Mouse (Mus musculus): ENCODE results near the gene Ccdc9b. TPM values are rescaled to one million over a fixed set of nuclear protein-coding genes. Genes with fewer than 3 reads are reported as not detected.

Ccdc9b gene
- polyA plus RNA-seq, 1 experiment from 2014 or later = 1.6 TPM

GRCm38 (mm10) chr2:118714230-118714629 lies 48.2 kb downstream of the Ccdc9b start:
- no peak overlapping the region for H3K9ac ChIP-seq (ENCODE audit: low read depth, low read length)
- no peak overlapping the region for H3K4me3 ChIP-seq (ENCODE audit: low read depth, low read length)
- H3K9me3 ChIP-seq (replicated peaks; ENCODE audit: control insufficient read depth, low read length, poor library complexity, severe bottlenecking) = no peaks in the 10 kb centered on the region
- 29% methylated on average over 4 of the region's 4 CpGs for WGBS
- H3K27ac ChIP-seq (ENCODE audit: low read length) = peak overlapping the region; percentile 31; the same call in 1 of the 2 replicates
- H3K4me2 ChIP-seq (ENCODE audit: low read length) = 0 out of 2 replicates have a peak overlapping the region, but pooled peaks have one; percentile 19
- no peaks in the 10 kb centered on the region for H3K36me3 ChIP-seq (ENCODE audit: control insufficient read depth, insufficient read depth, low read length)
- peak; percentile 69 for ATAC-seq
- peaks cover 18% of the 10 kb centered on the region for H3K4me1 ChIP-seq (ENCODE audit: control insufficient read depth, insufficient read depth, low read length)
- peaks cover 32% of the 10 kb centered on the region for H3K27me3 ChIP-seq (ENCODE audit: control insufficient read depth, insufficient read depth, low read depth, low read length)

- Histone ChIP-seq H3K9ac (ENCODE audit: low read depth, low read length) (no peak overlapping the region), H3K4me1 (ENCODE audit: control insufficient read depth, insufficient read depth, low read length) (peaks cover 18% of the 10 kb centered on the region), H3K27ac (ENCODE audit: low read length) (no peak overlapping the region), H3K27me3 (ENCODE audit: control insufficient read depth, insufficient read depth, low read depth, low read length) (peaks cover 37% of the 10 kb centered on the region), H3K4me3 (ENCODE audit: low read depth, low read length) (no peak overlapping the region), H3K4me2 (ENCODE audit: low read length) (no peak overlapping the region), H3K36me3 (ENCODE audit: control insufficient read depth, insufficient read depth, low read length) (no peaks in the 10 kb centered on the region), H3K9me3 (replicated peaks; ENCODE audit: control insufficient read depth, low read length, poor library complexity, severe bottlenecking) (no peaks in the 10 kb centered on the region)
- WGBS = 93% methylated on average over 6 of the region's 6 CpGs
- ATAC-seq = no peak
Measured at GRCm38 (mm10) chr2:118713631-118714030, 48.8 kb downstream of the Ccdc9b start.

- Histone ChIP-seq H3K4me3 (ENCODE audit: low read depth, low read length) (peak overlapping the region; percentile 42), H3K9ac (ENCODE audit: low read depth, low read length) (peak overlapping the region; percentile 59), H3K4me2 (ENCODE audit: low read length) (peak overlapping the region; percentile 89), H3K27ac (ENCODE audit: low read length) (no peak overlapping the region; the same call in 1 of the 2 replicates), H3K27me3 (ENCODE audit: control insufficient read depth, insufficient read depth, low read depth, low read length) (peaks cover 60% of the 10 kb centered on the region), H3K4me1 (ENCODE audit: control insufficient read depth, insufficient read depth, low read length) (peaks cover 20% of the 10 kb centered on the region), H3K9me3 (replicated peaks; ENCODE audit: control insufficient read depth, low read length, poor library complexity, severe bottlenecking) (no peaks in the 10 kb centered on the region), H3K36me3 (ENCODE audit: control insufficient read depth, insufficient read depth, low read length) (no peaks in the 10 kb centered on the region)
- WGBS = under 1% methylated on average over 36 of the region's 36 CpGs
- ATAC-seq = peak; percentile 73
Measured at GRCm38 (mm10) chr2:118711038-118711494, 51.4 kb downstream of the Ccdc9b start.

- 51% methylated on average over 4 of the region's 4 CpGs for WGBS
Measured at GRCm38 (mm10) chr2:118709655-118710221, 52.7 kb downstream of the Ccdc9b start.

GRCm38 (mm10) chr2:118708472-118708871 lies 54.0 kb downstream of the Ccdc9b start:
- ATAC-seq = no peak
- H3K4me1 ChIP-seq (ENCODE audit: control insufficient read depth, insufficient read depth, low read length) = peaks cover 22% of the 10 kb centered on the region
- peaks cover 86% of the 10 kb centered on the region for H3K27me3 ChIP-seq (ENCODE audit: control insufficient read depth, insufficient read depth, low read depth, low read length)
- H3K4me3 ChIP-seq (ENCODE audit: low read depth, low read length) = no peak overlapping the region
- WGBS = 79% methylated on average over 4 of the region's 4 CpGs
- no peak overlapping the region for H3K9ac ChIP-seq (ENCODE audit: low read depth, low read length)
- H3K36me3 ChIP-seq (ENCODE audit: control insufficient read depth, insufficient read depth, low read length) = no peaks in the 10 kb centered on the region
- no peaks in the 10 kb centered on the region for H3K9me3 ChIP-seq (replicated peaks; ENCODE audit: control insufficient read depth, low read length, poor library complexity, severe bottlenecking)
- H3K4me2 ChIP-seq (ENCODE audit: low read length) = no peak overlapping the region
- H3K27ac ChIP-seq (ENCODE audit: low read length) = no peak overlapping the region

More at GRCm38 (mm10) chr2:118709655-118710221, 52.7 kb downstream of the Ccdc9b start:
- Histone ChIP-seq H3K9me3 (replicated peaks; ENCODE audit: control insufficient read depth, low read length, poor library complexity, severe bottlenecking) (no peaks in the 10 kb centered on the region), H3K4me3 (ENCODE audit: low read depth, low read length) (no peak overlapping the region), H3K4me2 (ENCODE audit: low read length) (no peak overlapping the region), H3K27ac (ENCODE audit: low read length) (no peak overlapping the region), H3K4me1 (ENCODE audit: control insufficient read depth, insufficient read depth, low read length) (peaks cover 19% of the 10 kb centered on the region), H3K9ac (ENCODE audit: low read depth, low read length) (no peak overlapping the region), H3K36me3 (ENCODE audit: control insufficient read depth, insufficient read depth, low read length) (no peaks in the 10 kb centered on the region), H3K27me3 (ENCODE audit: control insufficient read depth, insufficient read depth, low read depth, low read length) (peaks cover 73% of the 10 kb centered on the region)
- no peak for ATAC-seq

GRCm38 (mm10) chr2:118706436-118706835 lies 56.0 kb downstream of the Ccdc9b start:
- ATAC-seq = no peak
- no peak overlapping the region for H3K9ac ChIP-seq (ENCODE audit: low read depth, low read length)
- peaks cover 89% of the 10 kb centered on the region for H3K27me3 ChIP-seq (ENCODE audit: control insufficient read depth, insufficient read depth, low read depth, low read length)
- H3K4me3 ChIP-seq (ENCODE audit: low read depth, low read length) = no peak overlapping the region
- H3K9me3 ChIP-seq (replicated peaks; ENCODE audit: control insufficient read depth, low read length, poor library complexity, severe bottlenecking) = no peaks in the 10 kb centered on the region
- WGBS = 4% methylated on average over 6 of the region's 6 CpGs
- H3K27ac ChIP-seq (ENCODE audit: low read length) = no peak overlapping the region
- no peak overlapping the region for H3K4me2 ChIP-seq (ENCODE audit: low read length)
- H3K4me1 ChIP-seq (ENCODE audit: control insufficient read depth, insufficient read depth, low read length) = peaks cover 31% of the 10 kb centered on the region
- no peaks in the 10 kb centered on the region for H3K36me3 ChIP-seq (ENCODE audit: control insufficient read depth, insufficient read depth, low read length)

Other genes with a start within 250 kb of the Ccdc9b start
- 1.2 and 2.0 TPM in 2 replicates for gene Bmf, start 213.0 kb downstream of the Ccdc9b start, polyA plus RNA-seq (2015; fragmentation: Nextera tagmentation; extraction: Ambion mirVana)
- gene Bub1b, start 164.4 kb downstream of the Ccdc9b start, polyA plus RNA-seq (2015; fragmentation: Nextera tagmentation; extraction: Ambion mirVana) = 7.0 and 8.8 TPM in 2 replicates
- 62.7 and 65.5 TPM in 2 replicates for gene Pak6, start 99.4 kb downstream of the Ccdc9b start, polyA plus RNA-seq (2015; fragmentation: Nextera tagmentation; extraction: Ambion mirVana)
- not detected in 2 replicates for gene Ankrd63, start 58.7 kb downstream of the Ccdc9b start, polyA plus RNA-seq (2015; fragmentation: Nextera tagmentation; extraction: Ambion mirVana)
- 0.44 and 0.50 TPM in 2 replicates for gene Plcb2, start 34.2 kb downstream of the Ccdc9b start, polyA plus RNA-seq (2015; fragmentation: Nextera tagmentation; extraction: Ambion mirVana)
- 17.9 and 18.9 TPM in 2 replicates for gene Inafm2, start 16.9 kb downstream of the Ccdc9b start, polyA plus RNA-seq (2015; fragmentation: Nextera tagmentation; extraction: Ambion mirVana)
- not detected in 2 replicates for gene Phgr1, start 10.1 kb upstream of the Ccdc9b start, polyA plus RNA-seq (2015; fragmentation: Nextera tagmentation; extraction: Ambion mirVana)
- 72.3 and 77.0 TPM in 2 replicates for gene Disp2, start 17.1 kb upstream of the Ccdc9b start, polyA plus RNA-seq (2015; fragmentation: Nextera tagmentation; extraction: Ambion mirVana)
- 13.8 TPM in 2 replicates for gene Knstrn, start 51.3 kb upstream of the Ccdc9b start, polyA plus RNA-seq (2015; fragmentation: Nextera tagmentation; extraction: Ambion mirVana)
- gene Ivd, start 99.3 kb upstream of the Ccdc9b start, polyA plus RNA-seq (2015; fragmentation: Nextera tagmentation; extraction: Ambion mirVana) = 38.6 and 46.3 TPM in 2 replicates
- gene Bahd1, start 137.7 kb upstream of the Ccdc9b start, polyA plus RNA-seq (2015; fragmentation: Nextera tagmentation; extraction: Ambion mirVana) = 6.4 and 6.9 TPM in 2 replicates
- 4.6 and 4.7 TPM in 2 replicates for gene Chst14, start 163.8 kb upstream of the Ccdc9b start, polyA plus RNA-seq (2015; fragmentation: Nextera tagmentation; extraction: Ambion mirVana)